Mouse (Mus musculus) mouse embryonic stem cell (cell line): ENCODE results near the gene 9130008F23Rik.

Experiments used
- in situ Hi-C, 2 experiments: fragments of 300-500 bp; cut with MboI; formaldehyde crosslinking; loops; 1 replicate in 1 of 2; 3 replicates in 1 of 2; pipeline ENCODE4 v1.14.3; 2019 to 2020; ENCODE audit warnings: low sequenced_read_pairs in 2 of 2, low pct_unique_long_range_greater_than_20kb in 1 of 2, mixed read lengths in 1 of 2; ENCODE audit not compliant: unreplicated experiment in 1 of 2

The 9130008F23Rik gene

DNA sequence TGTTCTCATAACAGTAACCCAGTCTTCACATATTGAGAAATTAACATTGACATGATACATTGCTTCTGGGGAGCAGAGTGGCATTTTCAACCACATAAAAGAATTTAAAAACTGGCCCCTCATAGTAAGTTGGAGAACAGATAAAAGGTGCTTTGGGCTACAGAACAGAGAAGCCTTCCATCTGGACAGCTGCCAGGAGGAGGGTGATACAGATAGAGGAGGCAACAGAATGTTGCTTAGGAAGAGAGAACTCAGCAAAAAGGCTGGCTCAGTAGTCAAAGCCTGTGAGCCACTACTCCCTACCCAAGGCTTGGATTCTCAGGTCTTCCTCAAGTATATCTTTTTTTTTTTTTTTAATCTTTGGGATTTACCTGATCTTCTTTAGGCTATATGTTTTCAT, 25.3 kb downstream of the 9130008F23Rik start:
- in situ Hi-C loops, result no loop called here

DNA sequence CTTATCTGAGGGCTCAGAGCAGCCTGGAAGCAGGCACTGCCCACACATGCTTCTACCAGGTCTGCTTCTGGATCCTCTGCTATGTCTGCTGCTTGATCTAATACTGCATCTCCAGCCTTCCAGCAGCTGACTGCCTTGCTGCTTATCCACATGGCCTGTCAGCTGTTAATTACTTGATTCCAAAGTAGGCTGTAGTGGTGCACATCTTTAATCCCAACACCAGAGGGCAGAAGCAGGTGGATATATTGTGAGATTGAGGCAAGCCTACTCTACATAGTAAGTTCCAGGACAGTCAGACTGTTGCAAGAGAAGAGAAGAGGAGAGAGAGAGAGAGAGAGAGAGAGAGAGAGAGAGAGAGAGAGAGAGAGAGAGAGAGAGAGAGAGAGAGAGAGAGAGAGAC, 43.1 kb downstream of the 9130008F23Rik start:
- in situ Hi-C loops, result loop anchor here in 1 of 2 experiments (10.0 kb wide), 1 partner anchor 57 kb away; no protein-coding TSS in a partner anchor

DNA sequence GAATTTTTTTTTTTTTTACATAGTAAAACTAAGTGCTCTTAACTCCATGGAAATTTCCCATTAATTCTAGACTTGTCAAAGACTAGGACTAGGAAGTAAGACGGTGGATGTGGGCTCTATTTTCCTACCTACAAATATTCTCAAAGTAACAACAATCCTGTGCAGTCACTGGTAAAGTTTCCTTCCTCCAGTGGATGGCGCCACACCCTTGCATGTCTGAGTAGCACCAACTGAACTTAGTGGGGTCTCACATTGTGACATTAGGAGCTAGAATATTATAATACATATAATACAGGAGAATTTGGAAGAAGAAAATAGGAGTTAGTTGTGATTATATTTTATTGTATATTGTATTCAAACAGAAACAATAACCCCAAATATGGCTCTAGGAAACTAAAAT, 48.5 kb downstream of the 9130008F23Rik start:
- in situ Hi-C loops, result loop anchor here in 1 of 2 experiments (10.0 kb wide), 1 partner anchor 63 kb away; no protein-coding TSS in a partner anchor
